ENCODE assay signal across 7 mouse cellular contexts in genomic region chrX:48694864-48695371, GRCm38 (mm10). TPM values are rescaled to one million over a fixed set of nuclear protein-coding genes. Genes with fewer than 3 reads are reported as not detected.
DNase-seq lines count a peak whose midpoint lies in the region; ATAC-seq lines count a peak whose summit lies in the region.

Rbmx2 (plus strand) TSS chrX:48695004.

- H3K4me3 ChIP-seq in intestine, embryonic 16.5 days (ENCODE audit: low read length), result peak within 1 kb of the TSS; percentile 63
- peak within 1 kb of the TSS; percentile 60 for H3K4me3 ChIP-seq in midbrain, embryonic 11.5 days (ENCODE audit: low read depth, low read length)

- no peaks in the 10 kb centered on the region for H3K36me3 ChIP-seq in intestine, embryonic 16.5 days (ENCODE audit: control insufficient read depth, insufficient read depth, low read length)
- no peaks in the 10 kb centered on the region for H3K36me3 ChIP-seq in midbrain, embryonic 11.5 days (ENCODE audit: control insufficient read depth, insufficient read depth, low read length)

- no peaks in the 10 kb centered on the region for H3K27me3 ChIP-seq in intestine, embryonic 16.5 days (replicated peaks; ENCODE audit: control insufficient read depth, insufficient read depth, low read length)
- no peaks in the 10 kb centered on the region for H3K27me3 ChIP-seq in midbrain, embryonic 11.5 days (ENCODE audit: control insufficient read depth, insufficient read depth, low read length)

- intact Hi-C loops in left cerebral cortex, postnatal 36 days (cut with DNase I), result no loop called here

- peak; percentile 98 for ATAC-seq in intestine, embryonic 16.5 days
- ATAC-seq in midbrain, embryonic 11.5 days (ENCODE audit: low FRiP score), result peak; percentile 95

- peak; percentile 86 for DNase-seq in adrenal gland, adult 8-10 months
- DNase-seq in embryo, embryonic 9.5 days (ENCODE audit: extremely low spot score), result peak; percentile 84
- peak; percentile 74 to 88 for DNase-seq in gastrocnemius, postnatal 4 days (ENCODE audit: low spot score in 2 of 2)
- peak; percentile 85 to 87 for DNase-seq in left cerebral cortex, postnatal 36 days (ENCODE audit: low spot score in 2 of 2)
- DNase-seq in midbrain, embryonic 11.5 days (ENCODE audit: low spot score, missing footprints), result peak; percentile 99
- peak; percentile 87 for DNase-seq in skeletal muscle tissue, adult 2 months (ENCODE audit: low read depth, low spot score)

- H3K9ac ChIP-seq in intestine, embryonic 16.5 days (ENCODE audit: low read depth, low read length), result peak within 1 kb of the TSS; percentile 69
- H3K9ac ChIP-seq in midbrain, embryonic 11.5 days (ENCODE audit: low read length), result peak within 1 kb of the TSS; percentile 69

- H3K4me2 ChIP-seq in intestine, embryonic 16.5 days (ENCODE audit: low read depth, low read length), result peak within 1 kb of the TSS; percentile 48
- peak within 1 kb of the TSS; percentile 50 for H3K4me2 ChIP-seq in midbrain, embryonic 11.5 days

- H3K27ac ChIP-seq in intestine, embryonic 16.5 days (ENCODE audit: low read length), result no peak within 1 kb of the TSS
- no peak within 1 kb of the TSS for H3K27ac ChIP-seq in midbrain, embryonic 11.5 days (ENCODE audit: low read depth, low read length)

- 0 out of 2 replicates have a peak, but pooled peaks cover 4% of the 10 kb centered on the region for H3K4me1 ChIP-seq in intestine, embryonic 16.5 days (ENCODE audit: control insufficient read depth, insufficient read depth, low read length)
- peaks cover 5% of the 10 kb centered on the region; the same call in 1 of the 2 replicates for H3K4me1 ChIP-seq in midbrain, embryonic 11.5 days (ENCODE audit: control insufficient read depth, insufficient read depth, low read length)

- 17% methylated on average over 40 of the region's 42 CpGs for WGBS in intestine, embryonic 16.5 days
- 15% methylated on average over 42 of the region's 42 CpGs for WGBS in midbrain, embryonic 11.5 days

- H3K9me3 ChIP-seq in intestine, embryonic 16.5 days (ENCODE audit: control insufficient read depth, low read length), result no peaks in the 10 kb centered on the region
- no peaks in the 10 kb centered on the region for H3K9me3 ChIP-seq in midbrain, embryonic 11.5 days (ENCODE audit: control insufficient read depth, low read length)

RNA-seq across cellular contexts. Expression of gene Rbmx2, which starts in this region (rescaled TPM):
- total RNA-seq in adrenal gland, adult 8-10 months (2022), result 1 to 10 TPM; 2.0 to 3.7 (median 3.5) TPM
- 1 to 10 TPM; 3.6 to 5.0 TPM for total RNA-seq in gastrocnemius, postnatal 4 days (2021)
- 13.1 and 14.0 TPM in 2 replicates for polyA plus RNA-seq in intestine, embryonic 16.5 days (2015; fragmentation: Nextera tagmentation; extraction: Ambion mirVana)
- total RNA-seq in left cerebral cortex, postnatal 36 days (2021), result 1 to 10 TPM; 5.0 to 5.3 TPM
- 25.2 and 25.3 TPM in 2 replicates for polyA plus RNA-seq in midbrain, embryonic 11.5 days (2014; fragmentation: Nextera tagmentation; extraction: Ambion mirVana)
